Mouse (Mus musculus) small intestine, adult 2 months (tissue): Measurements from ENCODE around the gene Zbtb2. TPM values are rescaled to one million over a fixed set of nuclear protein-coding genes. Genes with fewer than 3 reads are reported as not detected.
A peak's percentile ranks its signal among the peaks of the same experiment; 100 is the strongest.

ENCODE experiments used
- H3K27ac ChIP-seq: fragments of 200-500 bp; 2 replicates; pipeline ENCODE4 v1.5.1; 2012; ENCODE audit warnings: low read depth, low read length, control low read depth, inconsistent platforms; ENCODE audit not compliant: insufficient read depth
- H3K27me3 ChIP-seq: fragments of 200-500 bp; 2 replicates; pipeline ENCODE4 v1.6.1; 2012; ENCODE audit warnings: mild to moderate bottlenecking, moderate library complexity, low read length, inconsistent platforms; ENCODE audit not compliant: control insufficient read depth, insufficient read depth
- H3K36me3 ChIP-seq: fragments of 200-500 bp; 2 replicates; pipeline ENCODE4 v1.6.1; 2012; ENCODE audit warnings: mild to moderate bottlenecking, low read length, control low read depth, inconsistent platforms; ENCODE audit not compliant: control insufficient read depth, insufficient read depth
- H3K4me1 ChIP-seq: fragments of 200-500 bp; 2 replicates; pipeline ENCODE4 v1.6.1; 2012; ENCODE audit warnings: low read length, inconsistent platforms, mixed read lengths; ENCODE audit not compliant: control insufficient read depth, insufficient read depth, insufficient read length
- H3K4me3 ChIP-seq: fragments of 200-500 bp; 2 replicates; pipeline ENCODE4 v1.5.1; 2012; ENCODE audit warnings: low read depth, mild to moderate bottlenecking, control low read depth, inconsistent platforms, low read length, moderate library complexity
- CTCF ChIP-seq: fragments of 200-500 bp; IDR thresholded peaks from 2 replicates; pipeline ENCODE4 v1.5.1; 2012; ENCODE audit warnings: low read depth, mild to moderate bottlenecking, control low read depth, inconsistent platforms, low read length, moderate library complexity, mixed read lengths; ENCODE audit not compliant: insufficient replicate concordance, insufficient read length; ENCODE audit errors: extremely low read depth
- POLR2A ChIP-seq: fragments of 200-500 bp; IDR thresholded peaks from 2 replicates; pipeline ENCODE4 v1.6.1; 2012; ENCODE audit warnings: low read depth, mild to moderate bottlenecking, control low read depth, inconsistent platforms, low read length, moderate library complexity
- WGBS: fragments of 180-500 bp; shearing (Covaris S2); methylation state at CpG from one replicate; pipeline ENCODE4 v1.1.7; 2018; 5-methylcytosine and 5-hydroxymethylcytosine counted together
- polyA plus RNA-seq: library from polyadenylated mRNA; depleted of rRNA; stranded (reverse); fragments of >200 nt; gene quantifications from 2 replicates; pipeline ENCODE4 v1.2.3, GENCODE M21; 2012; rRNA removed

Gene Zbtb2
- polyA plus RNA-seq, 1 experiment = 8.1 TPM

DNA sequence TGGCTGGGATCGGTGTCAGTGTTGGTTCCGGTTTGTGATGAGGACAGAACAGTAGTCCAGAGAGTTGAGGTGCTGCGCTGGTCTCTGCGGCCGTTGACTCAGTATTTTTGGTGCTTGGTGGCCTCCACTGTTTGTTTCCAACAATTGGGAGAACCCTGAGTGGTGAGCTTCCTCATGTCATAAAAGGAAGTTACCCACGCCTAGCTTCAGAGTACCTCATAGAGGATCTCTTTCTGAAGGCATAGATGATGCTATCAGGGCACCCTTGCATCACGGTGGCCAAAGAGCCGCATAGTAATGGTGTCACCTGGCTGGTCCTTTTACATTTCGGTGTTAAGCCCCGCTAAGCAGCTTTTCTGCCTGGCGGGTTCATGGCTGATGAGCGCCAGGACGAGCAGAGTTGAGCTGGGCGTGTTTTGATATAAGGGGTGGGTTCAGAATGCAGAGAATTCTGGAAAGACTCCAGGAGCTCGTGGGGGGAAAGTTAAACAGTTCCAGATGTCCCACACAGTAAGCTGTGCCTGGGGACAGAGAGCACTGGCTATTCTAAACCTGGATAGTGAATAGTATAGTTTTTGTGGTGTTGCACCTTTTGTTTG, 48.9 kb downstream of the Zbtb2 start:
- no peak overlapping the region for H3K4me3 ChIP-seq
- WGBS = 37% methylated on average over 15 of the region's 15 CpGs
- H3K36me3 ChIP-seq = no peaks in the 10 kb centered on the region
- H3K27me3 ChIP-seq = no peaks in the 10 kb centered on the region
- TF ChIP-seq POLR2A (no peak), CTCF (no peak)
- no peak overlapping the region for H3K27ac ChIP-seq
- no peaks in the 10 kb centered on the region for H3K4me1 ChIP-seq

DNA sequence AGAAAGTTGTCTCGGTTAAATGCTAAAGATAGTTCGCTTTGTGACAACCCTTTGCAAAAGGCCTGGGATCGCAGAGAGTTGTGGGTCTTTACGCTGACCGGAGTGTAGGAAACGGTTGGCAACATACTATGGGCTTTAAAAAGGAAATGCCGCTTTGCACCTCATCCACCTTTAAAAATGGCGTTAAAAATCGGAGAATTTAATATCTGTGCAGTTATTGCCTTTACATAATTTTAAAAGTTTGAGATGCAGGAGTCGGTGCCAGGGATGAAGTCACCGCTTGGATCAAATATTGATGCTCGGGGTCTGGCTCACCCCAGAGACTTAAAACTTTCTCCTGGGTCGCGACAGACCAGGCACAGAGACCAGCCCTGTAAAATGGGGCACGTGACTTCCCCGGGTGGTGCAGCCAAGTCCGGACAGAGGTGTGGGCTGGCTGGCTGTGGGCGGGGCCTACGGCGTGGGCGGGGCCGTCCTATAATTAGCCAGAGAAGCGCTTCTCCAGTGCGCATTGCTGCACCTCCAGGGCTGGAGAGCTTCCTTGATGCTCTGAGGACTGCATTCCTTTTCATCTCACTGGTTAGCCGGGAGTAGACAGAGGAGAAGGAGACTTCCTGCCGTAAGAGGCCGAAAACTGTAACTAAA, 53.7 kb downstream of the Zbtb2 start:
- Histone ChIP-seq H3K36me3 (no peaks in the 10 kb centered on the region), H3K4me3 (peak overlapping the region; percentile 54), H3K4me1 (no peaks in the 10 kb centered on the region), H3K27ac (no peak overlapping the region), H3K27me3 (no peaks in the 10 kb centered on the region)
- TF ChIP-seq POLR2A (0 out of 2 replicates have a peak, but pooled peaks have one; percentile 12), CTCF (no peak)
- WGBS = 6% methylated on average over 27 of the region's 27 CpGs

DNA sequence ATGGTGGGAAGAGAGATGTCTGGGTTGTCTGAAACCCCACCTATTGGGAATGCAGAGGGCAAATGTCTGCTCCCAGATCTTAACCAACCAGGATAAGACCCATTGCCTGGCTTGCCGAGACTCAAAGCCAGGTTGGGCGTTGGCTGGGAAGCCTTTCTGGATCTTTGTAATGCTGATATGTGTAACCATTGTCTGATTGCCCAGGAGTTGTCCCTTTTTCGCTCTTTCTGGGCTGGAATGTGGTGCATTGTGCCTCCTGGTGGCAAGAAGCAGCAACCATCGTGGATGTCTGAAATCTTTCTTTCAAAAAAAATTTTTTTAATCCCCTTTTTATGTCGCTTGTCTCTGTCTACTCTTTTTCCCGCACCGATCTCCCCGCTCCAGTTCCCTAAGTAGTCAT, 54.6 kb downstream of the Zbtb2 start:
- H3K27me3 ChIP-seq = no peaks in the 10 kb centered on the region
- no peaks in the 10 kb centered on the region for H3K4me1 ChIP-seq
- no peak overlapping the region for H3K27ac ChIP-seq
- H3K36me3 ChIP-seq = no peaks in the 10 kb centered on the region
- H3K4me3 ChIP-seq = no peak overlapping the region
- WGBS = 15% methylated on average over 8 of the region's 8 CpGs
- no peak for TF ChIP-seq POLR2A
- TF ChIP-seq CTCF = peak; percentile 64; the same call in 1 of the 2 replicates

DNA sequence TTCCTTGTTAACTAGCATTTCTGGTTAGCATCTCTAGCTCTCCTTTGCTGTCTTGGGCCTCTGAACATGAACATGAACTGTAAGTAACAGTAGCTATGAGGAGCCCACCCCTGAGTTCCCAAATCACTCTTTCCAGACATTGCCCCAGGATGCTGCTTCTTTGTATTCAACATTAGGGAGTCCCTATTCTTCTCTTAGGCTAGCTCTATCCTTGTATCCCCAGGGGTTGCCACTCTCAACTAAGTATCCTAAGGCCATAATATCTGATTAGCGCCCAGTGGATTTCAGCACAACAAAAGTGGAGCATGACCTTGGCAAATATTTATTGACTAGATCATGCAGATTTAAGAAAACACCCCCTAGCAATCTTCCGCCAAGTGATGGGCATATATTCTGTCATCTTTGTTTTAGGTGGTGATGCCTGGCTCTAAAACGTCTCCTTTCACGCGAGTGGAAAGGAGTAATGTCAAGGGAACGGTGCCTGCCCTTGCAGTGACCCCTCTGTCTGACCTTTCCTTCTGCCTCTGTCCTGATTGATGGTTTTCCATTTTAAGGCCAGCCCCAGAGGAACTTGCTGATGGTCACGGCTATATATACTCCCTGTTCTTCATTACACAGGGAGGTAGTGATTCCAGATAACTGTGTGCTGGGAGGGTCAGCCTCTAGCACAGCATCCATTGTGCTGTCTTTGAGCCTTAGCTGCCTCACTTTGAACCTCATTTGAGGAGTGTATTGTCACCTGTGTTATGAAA, 55.5 kb downstream of the Zbtb2 start:
- no peak overlapping the region for H3K27ac ChIP-seq
- H3K36me3 ChIP-seq = no peaks in the 10 kb centered on the region
- TF ChIP-seq POLR2A = no peak
- no peak for TF ChIP-seq CTCF
- WGBS = 77% methylated on average over 7 of the region's 7 CpGs
- H3K4me1 ChIP-seq = no peaks in the 10 kb centered on the region
- H3K27me3 ChIP-seq = no peaks in the 10 kb centered on the region
- no peak overlapping the region for H3K4me3 ChIP-seq

DNA sequence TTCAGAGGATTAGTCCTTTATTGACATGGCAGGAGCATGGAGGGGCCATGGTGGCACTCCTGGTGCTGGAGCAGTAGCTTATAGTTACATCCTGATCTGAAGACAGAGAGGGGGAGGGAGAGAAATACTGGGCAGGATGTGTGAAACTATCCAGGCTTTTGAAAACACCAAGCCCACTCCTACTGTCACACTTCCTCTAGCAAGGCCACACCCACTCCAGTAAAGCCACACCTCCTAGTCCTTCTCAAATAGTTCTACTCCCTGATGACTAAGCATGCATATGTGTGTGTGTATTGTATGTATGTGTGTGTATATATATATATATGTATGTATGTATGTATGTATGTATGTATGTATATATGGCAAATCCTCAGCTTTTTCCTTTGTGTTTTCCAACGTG, 60.2 kb downstream of the Zbtb2 start:
- WGBS = 83% methylated on average over 1 of the region's 1 CpGs
- H3K27me3 ChIP-seq = no peaks in the 10 kb centered on the region
- no peaks in the 10 kb centered on the region for H3K4me1 ChIP-seq
- H3K4me3 ChIP-seq = no peak overlapping the region
- TF ChIP-seq CTCF (no peak), POLR2A (no peak)
- no peak overlapping the region for H3K27ac ChIP-seq
- no peaks in the 10 kb centered on the region for H3K36me3 ChIP-seq

DNA sequence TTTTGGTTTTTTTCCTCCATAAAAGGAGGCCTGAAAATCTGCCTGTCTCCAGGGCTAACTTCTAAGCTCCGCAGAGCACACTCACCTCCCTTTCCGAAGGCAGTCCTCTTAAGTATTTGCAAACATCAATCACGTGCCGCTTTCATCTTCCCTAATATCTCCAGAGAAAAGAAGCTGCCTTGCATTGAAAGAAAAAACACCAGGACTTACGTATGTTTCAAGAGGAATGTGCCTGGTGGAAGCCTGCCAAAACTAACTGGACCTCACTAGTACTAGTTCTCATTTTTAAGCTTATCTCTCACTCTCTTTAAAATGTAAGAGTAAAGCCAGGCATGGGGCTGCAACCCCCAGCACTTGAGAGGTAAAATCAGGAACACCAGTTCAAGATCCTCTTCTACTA, 62.3 kb downstream of the Zbtb2 start:
- no peak overlapping the region for H3K4me3 ChIP-seq
- 47% methylated on average over 5 of the region's 5 CpGs for WGBS

DNA sequence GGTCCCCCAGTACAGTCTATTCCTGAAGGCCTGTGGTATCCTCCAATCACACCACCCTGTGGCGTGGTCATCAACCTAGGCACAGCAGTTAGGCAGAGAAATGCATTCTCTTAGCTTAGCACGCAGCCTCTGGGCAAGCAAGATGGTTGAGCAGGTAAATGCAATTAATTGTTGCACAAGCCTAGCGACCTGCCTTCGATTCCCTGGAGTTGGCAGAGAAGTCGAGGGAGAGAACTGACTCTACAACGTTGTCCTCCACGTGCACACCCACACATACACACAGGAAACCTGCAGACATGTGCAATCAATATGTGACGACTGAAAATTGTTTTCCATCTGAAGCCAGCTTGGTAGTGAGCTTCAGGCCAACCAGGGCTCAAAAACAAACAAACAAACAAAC, 64.0 kb downstream of the Zbtb2 start:
- Histone ChIP-seq H3K27me3 (no peaks in the 10 kb centered on the region), H3K4me3 (no peak overlapping the region), H3K27ac (no peak overlapping the region), H3K4me1 (no peaks in the 10 kb centered on the region), H3K36me3 (no peaks in the 10 kb centered on the region)
- WGBS = 74% methylated on average over 8 of the region's 8 CpGs
- no peak for TF ChIP-seq CTCF
- no peak for TF ChIP-seq POLR2A

More for the DNA sequence above, 62.3 kb downstream of the Zbtb2 start:
- Histone ChIP-seq H3K36me3 (no peaks in the 10 kb centered on the region), H3K27ac (no peak overlapping the region), H3K4me1 (no peaks in the 10 kb centered on the region), H3K27me3 (no peaks in the 10 kb centered on the region)
- TF ChIP-seq CTCF = no peak
- no peak for TF ChIP-seq POLR2A

Other genes starting within 250 kb of the Zbtb2 start
- gene Akap12, start 121.7 kb downstream of the Zbtb2 start, polyA plus RNA-seq = 0.90 and 2.0 TPM in 2 replicates
- gene Rmnd1, start 44.3 kb upstream of the Zbtb2 start, polyA plus RNA-seq = 10.0 and 17.1 TPM in 2 replicates
- gene Armt1, start 44.4 kb upstream of the Zbtb2 start, polyA plus RNA-seq = 2.5 and 4.5 TPM in 2 replicates
- gene Ccdc170, start 94.4 kb upstream of the Zbtb2 start, polyA plus RNA-seq = not detected in 2 replicates
- gene Esr1, start 223.5 kb upstream of the Zbtb2 start, polyA plus RNA-seq = 0.90 and 1.2 TPM in 2 replicates